Comparison of ENCODE assay signal across 9 mouse cellular contexts in genomic region chr5:64878027-64878425, GRCm38 (mm10). TPM values are rescaled to one million over a fixed set of nuclear protein-coding genes. Genes with fewer than 3 reads are reported as not detected.
DNase-seq lines count a peak whose midpoint lies in the region; ATAC-seq lines count a peak whose summit lies in the region.
"Had no signal": no experiment of that assay in that cellular context is flagged by ENCODE, and none has a peak within 500 bp of the region (broad histone marks: within the 10 kb centered on the region; RNA-seq: fewer than 3 reads in every experiment).

No protein-coding gene starts in this region.

- no peaks in the 10 kb centered on the region for H3K9me3 ChIP-seq in liver, embryonic 13.5 days (replicated peaks)
- 0 out of 2 replicates have a peak, but pooled peaks cover 8% of the 10 kb centered on the region for H3K9me3 ChIP-seq in neural tube, embryonic 13.5 days

- H3K36me3 ChIP-seq in liver, embryonic 13.5 days, result no peaks in the 10 kb centered on the region
- no peaks in the 10 kb centered on the region for H3K36me3 ChIP-seq in neural tube, embryonic 13.5 days

- no peak overlapping the region for H3K4me2 ChIP-seq in liver, embryonic 13.5 days
- H3K4me2 ChIP-seq in neural tube, embryonic 13.5 days, result no peak overlapping the region

- peak overlapping the region; percentile 54; the same call in 1 of the 2 replicates for H3K27ac ChIP-seq in liver, embryonic 13.5 days
- peak overlapping the region; percentile 87; the same call in 1 of the 2 replicates for H3K27ac ChIP-seq in neural tube, embryonic 13.5 days (replicated peaks)

- H3K4me1 ChIP-seq in liver, embryonic 13.5 days (replicated peaks), result peaks cover 14% of the 10 kb centered on the region; the same call in 1 of the 2 replicates
- H3K4me1 ChIP-seq in neural tube, embryonic 13.5 days (replicated peaks), result peaks cover 35% of the 10 kb centered on the region

- H3K27me3 ChIP-seq in liver, embryonic 13.5 days, result no peaks in the 10 kb centered on the region
- no peaks in the 10 kb centered on the region for H3K27me3 ChIP-seq in neural tube, embryonic 13.5 days
- H3K27me3 ChIP-seq: CH12.LX had no signal

- H3K9ac ChIP-seq in liver, embryonic 13.5 days, result no peak overlapping the region
- H3K9ac ChIP-seq in neural tube, embryonic 13.5 days, result no peak overlapping the region

- H3K4me3 ChIP-seq in liver, embryonic 13.5 days (replicated peaks), result no peak overlapping the region
- H3K4me3 ChIP-seq in neural tube, embryonic 13.5 days, result no peak overlapping the region

- peak; percentile 82 for ATAC-seq in frontal cortex, adult (ENCODE audit: low TSS enrichment)
- ATAC-seq in liver, embryonic 13.5 days (ENCODE audit: low read depth), result peak; percentile 56; the same call in 1 of the 2 replicates
- ATAC-seq in neural tube, embryonic 13.5 days (ENCODE audit: low read depth), result peak; percentile 91

- DNase-seq in frontal cortex, postnatal 36 days (ENCODE audit: low spot score in 2 of 2), result no peak
- DNase-seq in embryo, embryonic 11 days, result peak; percentile 85
- DNase-seq in heart, adult 18-20 months, result peak; percentile 65 to 87
- peak; percentile 75 for DNase-seq in kidney, adult 11 months
- DNase-seq in liver, embryonic 13.5 days, result no peak
- no peak for DNase-seq in c-Kit-positive CD71-positive TER-119-positive erythroid progenitor cells, embryonic 14.5 days (ENCODE audit: low spot score)

- 52% methylated on average over 4 of the region's 4 CpGs for WGBS in liver, embryonic 13.5 days (ENCODE audit: insufficient replicate concordance)
- 6% methylated on average over 4 of the region's 4 CpGs for WGBS in neural tube, embryonic 13.5 days

RNA-seq across cellular contexts. Expression of gene Tlr1, which starts 55.3 kb away (rescaled TPM):
- 1 to 10 TPM in 1 of 2 experiments, under 1 TPM in 1; 0.37 to 1.4 TPM for total RNA-seq in heart, adult 18-20 months (2021)
- polyA plus RNA-seq in liver, embryonic 13.5 days (2015; fragmentation: Nextera tagmentation; extraction: Ambion mirVana), result 0.71 and 0.95 TPM in 2 replicates
- 0.60 and 1.2 TPM in 2 replicates for polyA plus RNA-seq in neural tube, embryonic 13.5 days (2015; fragmentation: Nextera tagmentation; extraction: Ambion mirVana)

Comparison
In these comparisons a context has a peak if more than half of its experiments do, and no peak if none do; other contexts are left out.
1. DNase-seq: peak in embryo, embryonic 11 days (single experiment), heart, adult 18-20 months (2 of 2) and kidney, adult 11 months (single experiment); none in frontal cortex, postnatal 36 days (0 of 2), liver, embryonic 13.5 days (single experiment) and c-Kit-positive CD71-positive TER-119-positive erythroid progenitor cells, embryonic 14.5 days (single experiment).
2. Peak in every context shown above with its lines, with median percentiles within 50 percentile points of each other: ATAC-seq.